Mouse (Mus musculus) lung, postnatal 4 days (tissue): ENCODE results near the gene Tenm4.

Source experiments
- DNase-seq, 2 experiments: peaks; one replicate each; pipeline ENCODE4 v3.0.0; 2021

Gene Tenm4

DNA sequence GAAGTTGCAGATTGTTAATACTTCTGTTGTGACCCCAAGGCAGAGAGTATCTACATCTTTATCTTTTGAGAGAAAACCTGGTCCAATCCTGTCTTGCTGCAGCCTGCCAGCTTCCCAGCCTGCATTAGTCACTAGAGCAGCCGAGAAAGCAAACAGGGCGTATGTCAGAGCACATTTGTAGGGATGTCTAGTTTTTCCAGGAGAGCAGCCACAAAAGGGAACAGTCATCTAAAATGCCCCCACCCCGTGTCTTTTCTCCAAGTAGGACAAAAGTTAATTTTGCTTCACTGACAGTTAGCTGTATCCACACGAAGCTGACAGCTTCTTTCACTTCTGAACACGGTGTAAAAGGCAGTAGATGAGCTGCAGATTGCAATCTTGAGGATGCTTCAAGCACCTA is 537.0 kb downstream of the Tenm4 start:
- no peak for DNase-seq

GRCm38 (mm10) chr7:96708561-96708960 is 537.5 kb downstream of the Tenm4 start:
- DNase-seq: no peak

DNA sequence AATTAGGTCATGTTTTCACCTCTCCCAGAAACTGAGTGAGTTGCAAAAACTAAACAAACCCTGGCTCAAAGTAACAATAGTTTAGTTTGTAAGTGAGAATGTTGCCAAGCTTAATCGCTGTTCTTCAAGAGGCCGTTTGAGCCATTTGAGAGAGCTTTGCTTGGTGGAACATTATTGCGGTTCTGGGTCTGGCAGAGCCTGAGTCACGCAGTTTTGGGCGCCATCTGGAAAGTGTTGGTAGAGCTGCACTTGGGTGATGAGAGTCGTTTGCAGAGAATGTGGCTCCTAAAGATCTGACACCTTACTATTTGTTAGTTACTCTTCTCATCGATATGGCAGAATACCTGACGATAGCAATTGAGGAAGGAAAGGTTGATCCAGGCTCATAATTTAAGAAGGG is 537.9 kb downstream of the Tenm4 start:
- no peak for DNase-seq

DNA sequence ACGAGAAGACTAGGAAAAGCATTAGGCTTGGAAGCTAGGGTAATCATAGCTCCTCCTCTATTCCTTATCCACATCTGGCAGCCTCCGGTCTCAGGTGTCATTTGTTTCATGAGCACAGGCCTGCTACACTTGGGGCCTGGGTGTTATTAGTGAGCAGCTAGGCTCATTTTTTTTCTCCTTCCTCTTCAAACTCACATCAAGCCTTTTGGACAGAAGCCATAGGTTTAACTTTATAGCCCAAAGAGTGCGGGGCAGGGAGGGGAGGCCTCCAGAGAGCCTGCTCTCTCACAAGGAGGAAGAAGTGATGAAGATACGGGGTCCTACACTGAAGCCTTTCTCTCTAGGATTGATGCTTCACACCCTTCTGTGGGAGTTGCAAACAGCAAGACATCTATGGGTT is 538.8 kb downstream of the Tenm4 start:
- DNase-seq: no peak

GRCm38 (mm10) chr7:96710658-96711071 is 539.6 kb downstream of the Tenm4 start:
- DNase-seq: no peak

DNA sequence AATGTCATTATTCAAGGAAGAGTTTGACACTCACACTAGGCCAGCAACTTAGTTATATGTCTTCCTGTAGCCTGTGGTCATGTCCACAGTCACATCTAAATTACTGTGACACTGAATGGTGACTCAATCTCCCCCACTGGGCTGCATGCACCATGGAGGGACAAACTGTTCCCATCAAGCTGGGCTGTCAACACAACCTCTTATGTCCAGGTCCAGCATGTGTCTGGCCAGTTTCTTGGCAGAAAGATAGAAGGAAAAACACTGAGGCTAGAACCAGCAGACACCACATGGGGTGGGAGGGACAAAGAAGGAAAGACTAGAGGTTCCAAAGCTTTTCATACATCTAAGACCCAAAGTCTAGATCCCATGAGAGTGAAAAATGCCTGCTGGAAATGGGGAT is 541.8 kb downstream of the Tenm4 start:
- DNase-seq: no peak

DNA sequence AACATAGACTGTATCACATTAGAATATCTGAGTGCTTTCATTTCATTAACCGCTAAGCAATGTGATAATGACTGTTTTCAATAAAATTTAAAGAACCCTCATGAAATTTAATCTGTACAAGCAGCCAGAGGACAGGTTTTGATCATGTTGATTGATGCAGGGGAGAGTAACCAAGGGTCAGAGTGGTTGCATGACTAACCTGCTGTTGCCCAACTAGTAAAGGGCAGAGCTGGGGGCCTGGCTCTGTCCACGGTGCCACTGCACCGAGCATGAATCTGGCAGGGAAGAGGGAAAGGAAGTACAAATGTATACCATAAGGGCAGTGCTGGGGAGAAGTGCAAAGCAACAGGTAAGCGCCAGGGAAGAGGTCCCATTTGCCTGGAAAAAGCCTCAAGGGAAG is 545.9 kb downstream of the Tenm4 start:
- no peak for DNase-seq

DNA sequence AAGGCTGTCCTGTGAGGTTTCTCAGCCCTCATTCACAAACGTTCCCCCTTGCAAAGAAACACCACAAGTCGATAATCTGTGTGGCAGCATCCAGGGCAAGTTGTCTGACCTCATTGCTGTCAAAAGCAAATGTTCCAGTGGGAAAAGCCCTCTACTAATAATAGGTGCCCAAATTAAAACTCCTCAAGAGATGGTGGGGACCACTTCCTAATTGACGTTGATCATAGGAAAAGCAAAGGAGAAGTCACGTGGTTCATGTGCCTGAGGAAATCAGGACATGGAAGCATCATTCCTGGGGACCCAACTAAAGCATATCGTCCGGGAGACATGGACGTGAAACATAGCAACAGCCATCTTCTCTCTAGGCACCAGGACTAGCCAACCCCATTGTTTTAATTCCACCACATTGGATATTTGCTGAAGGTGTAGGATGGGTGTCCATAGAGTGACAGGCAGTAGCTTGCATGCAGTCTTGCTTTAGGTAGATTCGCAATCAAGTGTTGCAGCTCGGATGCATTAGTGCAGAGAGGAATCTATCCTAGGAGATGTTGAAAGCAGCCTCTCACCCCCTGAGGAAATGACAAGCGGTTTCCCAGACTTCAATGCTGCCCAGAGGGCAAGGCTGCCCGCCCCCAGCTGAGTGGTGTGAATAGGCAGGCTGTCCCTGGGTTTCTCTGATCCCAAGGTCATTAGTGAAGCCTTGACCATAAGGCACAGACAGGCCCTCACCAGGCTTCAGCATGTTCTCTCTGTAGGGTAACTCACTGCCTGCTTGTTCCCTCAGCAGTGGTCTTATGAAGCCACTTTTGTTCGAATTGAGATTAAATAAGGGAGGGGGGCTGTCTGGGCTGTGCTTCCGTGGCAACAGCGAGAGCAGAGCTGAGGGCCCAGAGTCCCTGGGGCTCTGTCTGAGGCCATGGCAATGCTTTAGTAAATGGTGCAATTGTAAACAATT is 547.4 kb downstream of the Tenm4 start:
- DNase-seq: no peak

GRCm38 (mm10) chr7:96719926-96720325 is 548.9 kb downstream of the Tenm4 start:
- no peak for DNase-seq

DNA sequence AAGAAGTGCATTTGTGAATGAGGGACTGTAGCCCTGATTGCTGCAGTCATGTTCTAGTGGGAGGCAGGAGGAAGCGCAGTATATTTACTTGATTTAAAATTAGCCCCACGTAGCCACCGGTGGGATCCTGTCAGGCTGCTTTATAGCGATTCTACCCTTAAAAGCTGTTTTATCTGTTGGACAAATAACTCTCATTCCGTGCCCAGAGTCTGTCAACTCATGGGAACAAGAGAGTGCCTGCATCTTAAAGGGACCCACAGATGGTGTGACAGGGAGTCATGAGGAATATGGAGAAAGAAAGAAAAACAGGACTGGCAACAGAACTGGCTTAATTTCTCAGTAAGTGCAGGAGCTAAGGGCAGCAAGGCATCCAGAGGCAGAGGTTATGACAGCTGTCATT is 549.4 kb downstream of the Tenm4 start:
- no peak for DNase-seq

- DNase-seq: no peak
These were observed 551.8 kb downstream of the Tenm4 start for GRCm38 (mm10) chr7:96722796-96723195.

DNA sequence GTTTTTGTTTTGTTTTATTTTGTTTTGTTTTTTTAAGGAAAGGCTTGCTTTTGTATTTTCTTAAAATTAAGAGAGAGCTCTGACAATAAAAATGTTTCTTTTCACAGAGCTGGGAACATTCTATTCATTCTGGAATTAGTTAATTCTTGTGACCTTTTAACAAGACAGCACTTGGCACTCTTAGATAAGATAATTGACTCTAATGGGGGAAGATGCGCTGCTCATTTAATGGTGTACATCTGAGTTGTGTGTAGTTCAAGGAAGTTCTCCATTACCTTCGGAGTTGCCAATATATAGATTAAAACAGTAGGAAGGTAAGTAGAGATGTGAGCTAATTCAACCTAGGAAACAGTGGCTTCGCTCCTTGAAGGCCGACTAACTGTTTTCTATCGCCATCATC is 554.6 kb downstream of the Tenm4 start:
- DNase-seq: no peak

GRCm38 (mm10) chr7:96730360-96730759 is 559.3 kb downstream of the Tenm4 start:
- no peak for DNase-seq

GRCm38 (mm10) chr7:96731947-96732346 is 560.9 kb downstream of the Tenm4 start:
- DNase-seq: no peak

- no peak for DNase-seq
These were observed 563.4 kb downstream of the Tenm4 start for GRCm38 (mm10) chr7:96734315-96735058.

DNA sequence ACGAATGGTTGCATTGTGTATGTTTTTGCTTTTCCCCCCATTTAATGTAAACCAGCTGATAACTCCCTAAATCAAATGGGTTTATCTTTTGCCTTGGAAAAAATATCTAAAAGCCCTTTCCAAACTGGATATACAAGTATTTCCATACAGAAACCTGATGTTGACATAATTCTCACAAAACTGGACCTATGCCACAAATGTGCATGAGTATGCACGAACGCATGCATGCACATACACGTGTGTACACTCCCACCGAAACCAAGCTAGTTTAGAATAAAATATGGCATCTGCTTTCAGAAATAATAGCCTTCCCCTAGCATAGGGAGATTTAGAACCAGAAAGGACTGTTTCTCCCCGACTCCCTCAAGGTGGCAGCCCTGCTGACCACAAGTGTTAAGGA is 569.6 kb downstream of the Tenm4 start:
- no peak for DNase-seq

GRCm38 (mm10) chr7:96742221-96742620 is 571.2 kb downstream of the Tenm4 start:
- no peak for DNase-seq

- DNase-seq: peak in 1 of 2 experiments; percentile 19
These were observed 574.9 kb downstream of the Tenm4 start for GRCm38 (mm10) chr7:96745956-96746355.

- DNase-seq: no peak
These were observed 575.7 kb downstream of the Tenm4 start for GRCm38 (mm10) chr7:96746706-96747105.

DNA sequence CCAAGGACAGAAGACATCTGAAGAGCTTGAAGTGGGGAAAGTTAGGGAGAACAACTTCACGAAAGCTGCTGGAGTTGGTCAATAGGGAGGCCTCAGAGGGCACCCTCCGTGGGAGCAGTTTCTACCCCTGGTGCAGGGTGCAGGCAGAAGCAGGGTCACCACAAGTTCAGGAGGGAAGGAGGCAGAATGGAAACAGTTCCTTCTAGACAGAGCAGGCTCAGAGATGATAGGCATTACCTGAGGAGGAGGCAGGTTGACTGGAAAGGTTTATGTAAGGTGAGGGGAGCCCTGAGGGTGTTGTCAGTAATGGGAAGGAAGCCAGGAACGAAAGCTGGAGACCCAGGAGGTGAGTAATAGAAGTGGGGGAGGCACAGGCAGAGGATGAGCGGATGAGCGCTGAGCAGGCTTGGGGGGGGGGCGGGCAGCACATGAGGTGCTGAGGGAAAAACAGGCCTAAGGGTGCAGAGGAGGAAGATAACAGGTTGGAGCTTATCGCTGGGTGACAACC is 577.5 kb downstream of the Tenm4 start:
- no peak for DNase-seq

DNA sequence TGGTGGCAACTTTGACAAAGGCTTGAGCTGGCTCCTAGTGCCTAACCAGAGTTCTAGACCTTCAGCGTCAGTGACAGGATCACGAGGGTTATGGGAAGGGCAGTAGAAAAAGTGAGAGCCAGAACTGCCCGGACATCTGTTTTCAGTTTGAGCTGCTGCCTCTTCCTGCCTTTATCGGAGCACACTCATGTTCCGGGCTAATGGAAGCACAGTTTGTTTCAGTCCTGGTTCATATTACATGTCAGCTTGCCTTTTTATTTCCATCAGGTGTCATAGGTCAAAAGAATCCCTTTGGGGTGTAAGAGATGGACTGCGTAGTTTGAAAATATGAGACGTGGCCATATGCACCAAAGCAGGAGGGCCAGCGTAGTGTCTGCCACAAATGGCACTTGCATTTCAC is 578.7 kb downstream of the Tenm4 start:
- no peak for DNase-seq

DNA sequence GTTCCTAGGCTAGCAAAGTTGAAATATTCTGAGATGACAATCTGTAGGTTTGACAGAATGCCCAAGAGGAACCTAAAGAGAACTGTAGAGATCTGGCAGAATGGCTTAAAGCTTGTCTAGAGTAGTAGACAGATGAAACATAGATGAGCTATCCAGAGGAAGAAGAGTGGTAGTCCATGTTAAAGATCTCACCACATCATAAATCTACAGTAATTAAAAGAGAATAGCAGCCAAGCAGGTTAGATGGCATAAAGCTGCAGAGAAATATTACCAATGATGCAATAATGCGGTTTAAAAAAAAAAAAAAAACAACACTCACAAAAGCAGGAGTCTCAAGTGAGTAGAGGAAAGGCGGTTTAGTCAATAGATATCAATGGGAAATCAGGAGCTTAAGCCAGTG is 580.2 kb downstream of the Tenm4 start:
- no peak for DNase-seq

- no peak for DNase-seq
These were observed 581.7 kb downstream of the Tenm4 start for GRCm38 (mm10) chr7:96752776-96753175.
